Mouse (Mus musculus) layer of hippocampus, postnatal 25 days (tissue): Measurements from ENCODE around the gene Gm5941. TPM values are rescaled to one million over a fixed set of nuclear protein-coding genes. Genes with fewer than 3 reads are reported as not detected.
"Not testable (repeated sequence)": the region's sequence is repeated elsewhere in the genome, so short reads cannot be mapped to it uniquely, and the experiment has no call there.

Experiments used
- DNase-seq, 2 experiments: peaks; one replicate each; pipeline ENCODE4 v3.0.0; 2022; ENCODE audit warnings: mixed read lengths in 2 of 2, low spot score in 1 of 2; ENCODE audit errors: extremely low spot score in 1 of 2
- total RNA-seq, 2 experiments: library from RNA; stranded (reverse); gene quantifications; 2 replicates each; pipeline ENCODE4 v1.2.3; 2021

Gm5941 gene
- total RNA-seq, result not detected

DNA sequence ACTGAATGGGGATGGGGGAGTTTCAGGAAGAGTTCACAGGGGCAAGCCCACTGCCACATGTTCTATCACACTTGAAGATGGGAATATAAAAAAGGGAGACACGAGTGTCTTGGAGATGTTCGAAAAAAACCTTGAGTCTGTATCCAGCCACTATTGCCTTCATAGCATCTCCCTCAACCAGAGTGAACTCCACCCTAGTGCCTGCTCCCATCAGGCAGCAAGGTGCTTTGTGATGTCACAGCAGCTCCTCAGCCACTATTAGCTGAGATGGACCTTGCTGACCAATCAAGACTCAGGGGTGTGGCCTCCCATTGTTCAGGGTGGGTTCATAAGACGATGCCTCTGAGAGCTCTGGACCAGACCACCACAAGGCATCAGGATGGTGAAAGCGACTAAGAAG is at the start of gene Gm5941:
TSS of gene Gm5941 (plus strand) at position 301 of the 400 bp plus-strand sequence.
- DNase-seq, result not testable (repeated sequence)

- DNase-seq, result peak in 1 of 2 experiments; percentile 3
Measured at GRCm38 (mm10) chrX:92460496-92460895, 29.3 kb upstream of the Gm5941 start.

GRCm38 (mm10) chrX:92464773-92465172 is 25.0 kb upstream of the Gm5941 start:
- no peak for DNase-seq

- DNase-seq, result no peak
Measured at GRCm38 (mm10) chrX:92498254-92498653, 8.5 kb downstream of the Gm5941 start.

GRCm38 (mm10) chrX:92527826-92528225 is 38.1 kb downstream of the Gm5941 start:
- DNase-seq, result no peak

Other genes with a start within 250 kb of the Gm5941 start
- gene Mageb18, start 109.6 kb downstream of the Gm5941 start, total RNA-seq, result not detected